Mouse (Mus musculus) left cerebral cortex, adult 18-20 months (tissue): Measurements from ENCODE around the gene Nom1. TPM values are rescaled to one million over a fixed set of nuclear protein-coding genes. Genes with fewer than 3 reads are reported as not detected.
"Not testable (repeated sequence)": the region's sequence is repeated elsewhere in the genome, so short reads cannot be mapped to it uniquely, and the experiment has no call there.

Experiments
- DNase-seq, 2 experiments: peaks; one replicate each; pipeline ENCODE4 v3.0.0; 2021 to 2022; ENCODE audit warnings: low spot score in 2 of 2, mixed read lengths in 1 of 2
- long read RNA-seq, 2 experiments: library from polyadenylated mRNA; stranded (forward); transcript quantifications; one replicate each; pipeline ENCODE4 v2.0.0; 2021
- total RNA-seq, 2 experiments: library from RNA; stranded (reverse); gene quantifications; 2 replicates each; pipeline ENCODE4 v1.2.3; 2021

The Nom1 gene
- 10 to 100 TPM; 23.4 to 23.5 TPM for total RNA-seq
- long read RNA-seq, experiment 1, full-length matches to known transcripts = 28 of 38 reads
- long read RNA-seq, experiment 1, partial matches to known transcripts = 5 of 38 reads
- long read RNA-seq, experiment 1, other reads (novel, unspliced or antisense) = 5 of 38 reads
- long read RNA-seq, experiment 2, full-length matches to known transcripts = 19 of 28 reads
- long read RNA-seq, experiment 2, partial matches to known transcripts = 3 of 28 reads
- long read RNA-seq, experiment 2, other reads (novel, unspliced or antisense) = 6 of 28 reads

GRCm38 (mm10) chr5:29434228-29434871, at the start of gene Nom1:
Gene Nom1 (plus strand): TSS chr5:29434664.
- DNase-seq = peak; percentile 91 to 94

DNA sequence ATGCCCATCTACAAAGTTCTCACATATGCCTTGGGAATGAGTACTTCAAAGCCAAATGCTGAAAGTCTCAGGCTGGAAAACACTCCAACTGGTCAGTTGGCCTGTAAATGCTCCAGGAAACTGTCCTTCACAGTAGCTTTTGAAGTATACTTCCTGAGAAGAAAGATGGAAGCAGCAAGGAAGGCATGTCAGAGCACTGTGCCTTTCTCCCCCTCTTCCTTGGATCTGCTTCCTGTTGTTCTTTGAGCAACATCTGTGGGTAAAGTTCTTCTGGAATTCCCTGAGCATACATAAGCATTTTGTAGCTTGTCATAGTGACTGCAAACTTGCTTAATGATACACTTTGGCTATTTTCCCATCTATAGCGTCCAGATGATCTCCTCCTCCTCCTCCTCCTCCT, 46.9 kb upstream of the Nom1 start:
- DNase-seq = no peak

GRCm38 (mm10) chr5:29388181-29388943, 46.1 kb upstream of the Nom1 start:
- no peak for DNase-seq

GRCm38 (mm10) chr5:29388944-29389765, 45.3 kb upstream of the Nom1 start:
- peak; percentile 80 to 84 for DNase-seq

- DNase-seq = no peak
Measured at GRCm38 (mm10) chr5:29398427-29398826, 36.0 kb upstream of the Nom1 start.

- no peak for DNase-seq
Measured at GRCm38 (mm10) chr5:29410854-29411253, 23.6 kb upstream of the Nom1 start.

DNA sequence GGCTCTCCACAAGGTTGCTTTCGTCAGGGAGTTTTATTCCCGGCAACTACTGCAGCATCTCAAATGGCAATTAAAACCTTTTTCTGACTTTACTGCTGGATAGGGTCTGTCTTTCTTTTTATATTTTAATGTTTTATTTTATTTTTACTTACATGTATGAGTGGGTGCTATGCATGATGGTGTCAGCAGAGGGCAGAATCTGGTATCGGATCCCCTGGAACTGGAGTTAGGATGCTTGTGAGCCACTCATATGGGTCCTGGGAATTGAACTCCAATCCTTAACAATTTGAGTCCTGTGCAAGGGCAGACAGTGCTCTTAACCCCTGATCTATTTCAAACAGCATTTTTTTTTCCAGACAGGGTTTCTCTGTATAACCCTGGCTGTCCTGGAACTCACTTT, 21.4 kb upstream of the Nom1 start:
- DNase-seq = no peak

DNA sequence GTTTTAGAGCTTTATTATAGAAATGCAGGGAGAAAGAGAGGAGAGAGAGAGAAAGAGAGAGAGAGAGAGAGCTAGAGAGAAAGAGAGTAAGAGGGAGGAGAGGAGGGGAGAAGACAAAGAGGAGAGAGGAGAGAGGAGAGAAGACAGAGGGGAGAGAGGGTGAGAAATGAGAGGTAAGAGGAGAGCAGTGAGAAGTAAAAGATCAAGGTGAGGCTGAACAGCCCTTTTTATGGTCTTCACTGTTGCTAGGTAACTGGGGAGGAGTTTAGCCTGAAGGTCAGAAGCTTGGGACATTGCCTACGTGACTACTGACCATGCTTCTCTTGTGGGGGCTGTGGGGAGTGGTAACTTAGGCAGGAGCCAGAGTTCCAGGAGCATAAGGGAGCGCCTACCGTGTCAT, 11.1 kb upstream of the Nom1 start:
- not testable (repeated sequence) for DNase-seq

DNA sequence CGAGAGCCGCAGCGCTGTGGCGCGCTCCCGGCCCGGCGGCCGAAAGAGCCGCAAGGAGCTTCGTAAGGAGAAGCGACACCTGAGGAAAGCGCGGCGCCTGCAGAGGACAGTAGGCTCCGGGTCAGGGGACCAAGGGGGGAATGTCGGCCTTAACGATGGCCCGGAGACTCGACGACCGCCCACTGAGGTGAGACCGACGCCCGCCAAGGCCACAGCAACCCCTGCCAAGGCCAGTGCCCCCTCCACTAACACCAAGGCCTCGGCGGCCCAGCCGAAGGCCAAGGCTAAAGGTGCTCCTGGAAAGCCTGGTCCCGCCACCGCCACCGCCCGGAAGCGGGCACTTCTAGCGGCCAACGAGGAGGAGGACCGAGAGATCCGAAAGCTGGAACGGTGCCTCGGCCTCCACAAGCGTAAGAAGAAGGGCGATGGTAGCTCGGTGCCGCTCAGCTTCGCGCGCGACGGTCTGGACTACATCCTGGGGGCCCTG, 451 bp downstream of the Nom1 start:
- peak in 1 of 2 experiments; percentile 5 for DNase-seq

DNA sequence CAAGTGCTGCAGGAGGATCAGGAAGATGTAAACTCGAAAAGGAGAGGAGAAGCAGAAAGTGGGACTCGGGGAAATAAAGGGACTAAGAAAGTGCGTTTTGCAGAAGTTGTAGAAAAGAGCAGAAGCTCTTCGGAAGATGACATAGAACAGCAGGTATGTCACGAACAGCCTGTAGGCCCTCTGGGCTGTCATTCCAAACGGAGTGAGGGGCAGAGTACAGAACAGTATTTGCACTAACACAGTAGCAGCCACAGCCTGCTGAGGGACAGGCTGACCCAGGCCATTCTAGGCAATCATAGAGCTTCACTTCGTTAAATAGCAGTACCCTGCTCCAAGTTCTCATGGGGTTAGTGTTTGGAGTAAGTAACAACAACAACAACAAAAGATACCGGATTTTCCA, 1.0 kb downstream of the Nom1 start:
- DNase-seq = no peak

- DNase-seq = not testable (repeated sequence)
Measured at GRCm38 (mm10) chr5:29436728-29437127, 2.3 kb downstream of the Nom1 start.

- DNase-seq = no peak
Measured at GRCm38 (mm10) chr5:29445275-29445674, 10.8 kb downstream of the Nom1 start.

- no peak for DNase-seq
Measured at GRCm38 (mm10) chr5:29452352-29452751, 17.9 kb downstream of the Nom1 start.

GRCm38 (mm10) chr5:29456895-29457656, 22.6 kb downstream of the Nom1 start:
- DNase-seq = no peak

GRCm38 (mm10) chr5:29462943-29463686, 28.7 kb downstream of the Nom1 start:
- DNase-seq = no peak

DNA sequence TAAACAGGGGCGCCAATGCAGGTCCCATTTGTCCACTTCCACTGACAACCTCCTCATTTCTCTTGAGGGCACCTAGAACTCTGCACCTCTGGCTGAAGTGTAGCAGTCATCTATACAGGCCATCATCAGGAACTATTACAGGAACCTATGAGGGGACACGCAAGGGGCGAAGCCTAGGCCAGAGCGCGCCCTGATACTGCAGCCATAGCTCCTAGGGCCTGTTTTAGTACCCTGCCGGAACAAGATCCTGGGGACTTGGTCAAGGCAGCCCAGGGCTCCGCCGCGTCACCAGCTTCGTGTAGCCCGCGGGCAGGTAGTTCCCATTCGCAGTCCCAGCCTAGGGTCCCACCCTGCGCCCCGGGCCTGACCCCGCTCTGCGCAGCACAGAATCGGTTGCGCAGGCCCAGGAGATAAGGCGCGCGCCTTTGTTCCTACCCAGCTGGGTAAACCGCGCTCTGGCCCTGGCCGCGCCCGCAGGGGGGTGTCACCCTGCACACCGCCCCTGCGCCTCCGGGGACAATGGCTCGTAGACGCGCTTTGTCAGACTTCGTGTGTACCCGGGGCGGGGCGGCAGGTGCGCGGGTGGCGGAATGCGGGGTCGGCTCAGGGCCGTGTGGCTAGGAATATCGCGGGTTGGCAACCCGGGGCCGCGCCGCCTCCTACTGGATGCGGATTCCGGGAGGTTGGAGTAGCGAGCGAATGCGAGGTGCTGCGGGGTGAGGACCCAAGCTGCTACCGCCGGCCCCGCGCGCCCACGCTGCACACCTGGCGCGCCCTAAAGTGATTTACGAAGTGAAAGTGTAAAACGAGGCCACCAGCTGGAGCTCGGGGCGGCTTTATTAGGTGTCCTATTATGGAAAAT, 33.3 kb downstream of the Nom1 start:
- DNase-seq = no peak

- no peak for DNase-seq
Measured at GRCm38 (mm10) chr5:29468351-29469065, 34.0 kb downstream of the Nom1 start.

DNA sequence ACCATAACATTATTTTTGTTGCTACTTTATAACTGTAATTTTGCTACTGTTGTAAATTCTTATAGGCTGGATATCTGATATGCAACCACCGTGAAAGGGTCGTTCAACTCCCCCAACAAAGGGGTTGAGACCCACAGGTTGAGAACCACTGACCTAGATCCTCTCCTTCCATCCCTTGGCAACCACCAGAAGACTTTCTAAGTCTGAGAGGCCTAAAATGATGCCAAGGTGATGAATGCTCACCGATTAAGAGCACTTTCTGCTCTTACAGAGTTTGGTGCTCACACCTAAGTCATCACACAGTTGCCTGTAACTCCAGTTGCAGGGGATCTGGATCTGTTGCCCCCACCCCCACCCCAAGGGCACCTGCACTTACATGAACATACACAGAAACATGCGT, 35.0 kb downstream of the Nom1 start:
- DNase-seq = no peak
